Mouse (Mus musculus): ENCODE data around the gene Sorcs2.

Sorcs2 gene

DNA sequence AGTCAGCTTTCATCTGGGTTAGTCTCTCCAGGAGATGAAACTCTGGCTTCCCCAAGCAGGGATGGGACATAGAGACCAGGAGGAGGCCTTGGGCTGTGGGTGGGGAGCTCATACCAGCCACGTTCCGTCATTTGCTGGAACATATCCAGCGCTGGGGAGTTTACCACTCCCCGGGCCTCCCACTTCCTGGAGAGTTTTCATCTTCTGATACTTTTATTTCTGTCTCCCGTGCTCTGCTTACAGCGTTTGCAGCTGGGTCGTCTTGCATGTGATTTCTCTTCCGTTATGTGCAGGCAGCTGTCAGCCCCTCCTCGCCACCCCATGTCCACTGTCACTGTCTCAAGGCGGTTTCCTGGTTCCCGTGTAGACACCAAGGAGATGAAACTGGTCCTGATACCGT lies 424.1 kb downstream of the Sorcs2 start:
- DNase-seq: no peak

DNA sequence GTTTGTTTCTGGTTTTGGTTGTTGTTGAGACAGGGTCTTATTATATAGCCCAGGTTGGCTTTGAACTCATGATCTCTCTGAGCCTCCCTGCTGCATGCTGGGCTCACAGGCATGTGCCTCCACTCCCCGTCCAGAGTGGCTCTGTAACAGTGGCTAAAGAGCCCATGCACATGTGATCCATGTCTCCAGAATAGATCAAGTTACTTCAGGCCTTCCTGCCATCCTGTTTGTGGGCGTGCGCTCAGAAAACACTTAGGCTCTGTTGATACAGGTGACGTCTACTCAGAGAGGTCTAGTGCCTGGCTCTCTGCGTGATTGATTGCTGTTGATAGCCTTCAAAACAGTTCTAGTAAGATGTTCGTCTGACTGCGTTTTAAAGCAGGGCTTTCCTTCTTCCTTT lies 425.2 kb downstream of the Sorcs2 start:
- DNase-seq: no peak

- DNase-seq: peak; percentile 58
These were observed 425.9 kb downstream of the Sorcs2 start for GRCm38 (mm10) chr5:35971841-35972578.

GRCm38 (mm10) chr5:35970380-35971105 lies 427.4 kb downstream of the Sorcs2 start:
- peak; percentile 28 for DNase-seq

- no peak for DNase-seq
These were observed 428.1 kb downstream of the Sorcs2 start for GRCm38 (mm10) chr5:35969857-35970256.
